Mouse (Mus musculus) liver, embryonic 14.5 days (tissue): ENCODE data around the gene Kif26b. TPM values are rescaled to one million over a fixed set of nuclear protein-coding genes. Genes with fewer than 3 reads are reported as not detected.

Experiments used
- ATAC-seq: fragments of 200-750 bp; cut with Nextera tagmentation; 2 replicates; pipeline ENCODE4 v1.8.0; 2017; ENCODE audit warnings: moderate number of reproducible peaks, mild to moderate bottlenecking, moderate library complexity; ENCODE audit not compliant: insufficient read depth
- DNase-seq, 3 experiments: peaks; one replicate each; pipeline ENCODE4 v3.0.0-alpha.2; 2012 to 2013; ENCODE audit warnings: low read depth in 3 of 3, low spot score in 3 of 3
- H3K27ac ChIP-seq: fragments of 300-500 bp; sonication (generic); 2 replicates; pipeline ENCODE4 v1.5.1; 2014; ENCODE audit warnings: moderate library complexity, mild to moderate bottlenecking, control low read depth, inconsistent platforms
- H3K27me3 ChIP-seq: fragments of 300-500 bp; sonication (generic); 2 replicates; pipeline ENCODE4 v1.6.1; 2014; ENCODE audit warnings: mild to moderate bottlenecking, low read length, moderate library complexity; ENCODE audit not compliant: control insufficient read depth, insufficient read depth
- H3K36me3 ChIP-seq: fragments of 300-500 bp; sonication (generic); replicated peaks from 2 replicates; pipeline ENCODE4 v1.6.1; 2014; ENCODE audit warnings: low read depth; ENCODE audit not compliant: control insufficient read depth, insufficient read depth
- H3K4me1 ChIP-seq, 2 experiments: fragments of 200-500 bp in 1 of 2; fragments of 300-500 bp in 1 of 2; sonication (generic) in 1 of 2; replicated peaks; 2 replicates each; pipeline ENCODE4 v1.6.1; 2012 to 2014; ENCODE audit warnings: antibody characterized with exemption in 1 of 2, inconsistent platforms in 1 of 2, low read length in 1 of 2; ENCODE audit not compliant: control insufficient read depth in 2 of 2, insufficient read depth in 2 of 2
- H3K4me2 ChIP-seq: fragments of 300-500 bp; sonication (generic); 2 replicates; pipeline ENCODE4 v1.6.1; 2014; ENCODE audit warnings: low read depth, mild to moderate bottlenecking, control low read depth, moderate library complexity
- H3K4me3 ChIP-seq, 2 experiments: fragments of 200-500 bp in 1 of 2; fragments of 300-500 bp in 1 of 2; sonication (generic) in 1 of 2; 2 replicates each; pipeline ENCODE4 v1.5.1; 2012 to 2014; ENCODE audit warnings: low read depth in 2 of 2, low read length in 2 of 2, mild to moderate bottlenecking in 2 of 2, control low read depth in 1 of 2, inconsistent platforms in 1 of 2, moderate library complexity in 1 of 2; ENCODE audit not compliant: insufficient read depth in 1 of 2
- H3K9ac ChIP-seq: fragments of 300-500 bp; sonication (generic); replicated peaks from 2 replicates; pipeline ENCODE4 v1.6.1; 2014; ENCODE audit warnings: mild to moderate bottlenecking, control low read depth, moderate library complexity
- H3K9me3 ChIP-seq: fragments of 300-500 bp; sonication (generic); 2 replicates; pipeline ENCODE4 v1.6.1; 2016; ENCODE audit warnings: low read length, mixed read lengths; ENCODE audit not compliant: control insufficient read depth
- CTCF ChIP-seq: IDR thresholded peaks from 2 replicates; pipeline ENCODE4 v1.5.1; 2016; ENCODE audit warnings: antibody characterized with exemption, low read depth, control low read depth
- EP300 ChIP-seq: IDR thresholded peaks from 2 replicates; pipeline ENCODE4 v1.6.1; 2016; ENCODE audit warnings: antibody characterized with exemption, low read depth
- WGBS: fragments of 180-500 bp; shearing (Covaris S2); extraction: QIAGEN DNeasy Blood & Tissue Kit; methylation state at CpG from one replicate; pipeline ENCODE4 v1.1.7; 2014; ENCODE audit not compliant: insufficient replicate concordance; 5-methylcytosine and 5-hydroxymethylcytosine counted together
- polyA plus RNA-seq, 2 experiments: library from polyadenylated mRNA; depleted of rRNA in 1 of 2; stranded (reverse) in 1 of 2; unstranded in 1 of 2; fragments of >200 nt; fragmentation: Nextera tagmentation in 1 of 2; extraction: Ambion mirVana in 1 of 2; gene quantifications; 2 replicates each; pipeline versions ENCODE4 v1.2.1 to v1.2.3; 2012 to 2014

Gene Kif26b
- polyA plus RNA-seq, 2 experiments: 0.01 to 0.07 TPM

DNA sequence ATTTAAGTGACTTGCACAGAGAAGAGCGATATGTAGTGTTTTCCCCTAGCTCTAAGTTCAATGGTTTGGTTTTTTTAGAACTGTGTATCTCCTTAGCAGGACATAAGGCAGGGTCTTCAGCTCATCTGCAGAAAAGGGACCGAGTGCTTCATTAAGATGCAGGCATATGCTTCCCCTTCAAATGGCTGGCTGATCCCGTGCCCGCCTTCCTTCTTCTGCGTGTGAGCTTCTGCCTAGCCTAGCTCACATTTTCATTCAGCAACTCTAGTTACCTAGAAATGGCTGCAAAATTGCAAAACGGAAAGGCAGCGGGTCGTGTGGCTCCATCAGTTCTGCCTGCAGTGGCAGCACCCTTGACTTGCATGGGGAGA, 332.5 kb downstream of the Kif26b start:
- no peak overlapping the region for H3K4me2 ChIP-seq
- ATAC-seq (no peak), DNase-seq (no peak)
- H3K9ac ChIP-seq: no peak overlapping the region
- no peak overlapping the region for H3K4me3 ChIP-seq
- H3K9me3 ChIP-seq: no peaks in the 10 kb centered on the region
- H3K27ac ChIP-seq: no peak overlapping the region
- no peaks in the 10 kb centered on the region for H3K36me3 ChIP-seq
- 69% methylated on average over 8 of the region's 8 CpGs for WGBS
- no peaks in the 10 kb centered on the region for H3K27me3 ChIP-seq
- no peak for TF ChIP-seq EP300
- no peak for TF ChIP-seq CTCF
- H3K4me1 ChIP-seq: no peaks in the 10 kb centered on the region

- H3K4me3 ChIP-seq: no peak overlapping the region
- DNase-seq (no peak), ATAC-seq (no peak)
- no peaks in the 10 kb centered on the region for H3K4me1 ChIP-seq
- no peaks in the 10 kb centered on the region for H3K36me3 ChIP-seq
- no peak overlapping the region for H3K4me2 ChIP-seq
- no peaks in the 10 kb centered on the region for H3K9me3 ChIP-seq
- TF ChIP-seq EP300: no peak
- no peak for TF ChIP-seq CTCF
- WGBS: 56% methylated on average over 6 of the region's 6 CpGs
- H3K9ac ChIP-seq: no peak overlapping the region
- no peak overlapping the region for H3K27ac ChIP-seq
- H3K27me3 ChIP-seq: no peaks in the 10 kb centered on the region
These were observed 334.8 kb downstream of the Kif26b start for GRCm38 (mm10) chr1:178863756-178864155.

DNA sequence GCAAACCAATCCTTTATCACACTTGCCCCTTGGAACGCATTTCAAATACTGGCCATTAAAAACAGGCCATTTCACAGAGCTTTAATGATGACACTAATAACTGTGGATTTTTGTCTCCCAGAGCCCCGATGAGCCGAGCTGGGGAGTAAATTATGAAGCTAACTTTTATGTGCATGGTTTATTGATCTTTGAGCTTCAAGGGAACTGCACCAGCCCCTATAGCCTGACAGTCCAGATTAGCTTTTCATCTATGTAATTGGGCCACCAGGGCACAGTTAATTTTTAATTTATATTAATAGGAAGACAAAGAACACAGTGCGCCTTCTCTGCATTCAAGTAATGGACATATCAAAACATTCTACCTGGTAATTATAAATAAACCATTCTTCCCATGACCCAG, 335.4 kb downstream of the Kif26b start:
- Histone ChIP-seq H3K27ac (no peak overlapping the region), H3K27me3 (no peaks in the 10 kb centered on the region), H3K36me3 (no peaks in the 10 kb centered on the region), H3K4me1 (no peaks in the 10 kb centered on the region), H3K9me3 (no peaks in the 10 kb centered on the region), H3K4me3 (no peak overlapping the region), H3K4me2 (no peak overlapping the region), H3K9ac (no peak overlapping the region)
- ATAC-seq: no peak
- DNase-seq: no peak
- 77% methylated on average over 4 of the region's 4 CpGs for WGBS
- no peak for TF ChIP-seq CTCF
- TF ChIP-seq EP300: no peak

DNA sequence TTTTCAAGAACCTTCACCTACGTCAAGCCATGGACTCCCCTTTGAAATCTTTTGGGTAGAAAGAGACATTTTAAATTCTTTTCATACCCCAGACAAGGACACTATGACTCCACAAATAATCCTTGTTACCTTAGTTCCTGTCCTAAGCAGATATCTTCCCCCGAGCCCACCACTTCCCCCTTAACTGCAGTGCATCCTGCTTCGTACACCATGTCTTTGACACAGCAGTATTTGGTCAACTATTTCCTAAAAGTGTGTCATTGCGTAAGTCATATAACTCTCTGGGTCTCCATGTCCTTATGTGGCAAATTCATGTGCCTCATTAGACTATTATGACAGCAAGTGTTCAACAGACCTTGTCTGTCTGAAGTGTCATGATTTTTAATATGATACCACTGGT, 337.8 kb downstream of the Kif26b start:
- H3K27me3 ChIP-seq: no peaks in the 10 kb centered on the region
- 27% methylated on average over 4 of the region's 4 CpGs for WGBS
- no peak for TF ChIP-seq CTCF
- no peak for TF ChIP-seq EP300
- H3K4me3 ChIP-seq: no peak overlapping the region
- ATAC-seq: no peak
- H3K4me2 ChIP-seq: no peak overlapping the region
- no peak overlapping the region for H3K27ac ChIP-seq
- H3K36me3 ChIP-seq: no peaks in the 10 kb centered on the region
- no peaks in the 10 kb centered on the region for H3K9me3 ChIP-seq
- H3K4me1 ChIP-seq: no peaks in the 10 kb centered on the region
- H3K9ac ChIP-seq: no peak overlapping the region
- no peak for DNase-seq

DNA sequence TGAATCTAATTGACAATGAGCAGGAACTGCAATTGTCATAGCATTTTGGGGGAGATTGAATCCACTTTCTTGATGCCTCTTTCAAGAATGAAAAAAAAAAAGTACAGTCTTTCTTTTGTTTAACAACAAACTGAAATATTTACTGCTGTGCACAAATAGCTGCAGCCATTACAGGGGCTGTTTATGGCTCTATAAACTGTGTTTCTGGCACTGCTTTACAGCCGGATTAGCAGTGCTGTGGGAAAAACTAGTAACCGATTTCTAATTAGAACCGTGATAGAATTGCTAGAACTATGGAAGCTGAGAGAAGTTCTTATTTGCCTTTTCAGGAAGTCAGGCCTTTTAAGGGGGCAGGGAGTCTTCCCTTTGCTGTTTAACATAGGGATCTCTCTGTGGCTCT, 342.1 kb downstream of the Kif26b start:
- Histone ChIP-seq H3K4me2 (no peak overlapping the region), H3K36me3 (no peaks in the 10 kb centered on the region), H3K27ac (no peak overlapping the region), H3K9ac (no peak overlapping the region), H3K4me1 (no peaks in the 10 kb centered on the region), H3K4me3 (no peak overlapping the region), H3K27me3 (no peaks in the 10 kb centered on the region), H3K9me3 (no peaks in the 10 kb centered on the region)
- ATAC-seq (no peak), DNase-seq (no peak)
- WGBS: 55% methylated on average over 3 of the region's 3 CpGs
- TF ChIP-seq EP300 (no peak), CTCF (no peak)
